Mouse (Mus musculus): Measurements from ENCODE around the gene Csf2ra.
A peak's percentile ranks its signal among the peaks of the same experiment; 100 is the strongest.
"Not testable (repeated sequence)": the region's sequence is repeated elsewhere in the genome, so short reads cannot be mapped to it uniquely, and the experiment has no call there.

Csf2ra gene

DNA sequence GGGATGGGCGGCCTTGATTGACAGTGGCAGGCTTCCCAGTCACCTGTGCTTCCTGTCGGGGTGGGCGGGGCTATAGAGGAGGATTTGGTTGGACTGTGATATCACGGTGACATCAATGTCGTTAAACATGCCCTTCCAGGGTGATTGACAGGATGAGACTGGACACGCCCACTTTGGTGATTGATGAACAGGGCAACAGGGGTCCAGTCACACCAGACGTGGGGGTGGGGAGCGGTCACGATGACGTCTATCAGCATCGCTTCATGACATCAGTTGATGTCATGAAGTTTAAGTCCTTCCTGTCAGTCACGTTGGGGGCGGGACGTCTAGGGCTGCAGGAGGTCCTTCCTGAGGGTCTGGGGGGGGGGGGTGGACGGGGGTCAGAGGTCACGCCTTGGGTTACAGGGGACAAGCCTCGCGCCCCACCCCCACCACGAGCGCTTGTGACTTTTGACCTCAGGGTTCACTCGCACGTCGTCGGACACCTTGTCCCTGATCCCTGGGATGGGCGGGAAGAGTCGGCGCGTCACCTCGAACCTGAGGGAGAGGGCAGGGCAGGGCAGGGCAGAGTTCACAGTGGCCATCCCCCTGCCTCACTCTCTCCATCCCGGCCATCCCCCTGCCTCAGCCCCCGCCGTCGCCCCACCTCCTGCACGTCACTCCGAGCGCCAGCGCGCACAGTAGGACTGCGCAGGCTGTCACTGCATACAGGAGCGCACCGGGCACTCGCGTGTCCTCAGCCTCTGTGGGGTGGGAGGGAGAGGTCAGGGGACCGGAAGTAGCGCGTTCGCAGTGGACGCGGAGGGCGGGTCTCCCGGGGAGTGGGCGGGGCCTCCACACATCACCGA, 3.3 kb downstream of the Csf2ra start:
- DNase-seq (ENCODE audit: low read depth, low spot score), result peak; percentile 48

DNA sequence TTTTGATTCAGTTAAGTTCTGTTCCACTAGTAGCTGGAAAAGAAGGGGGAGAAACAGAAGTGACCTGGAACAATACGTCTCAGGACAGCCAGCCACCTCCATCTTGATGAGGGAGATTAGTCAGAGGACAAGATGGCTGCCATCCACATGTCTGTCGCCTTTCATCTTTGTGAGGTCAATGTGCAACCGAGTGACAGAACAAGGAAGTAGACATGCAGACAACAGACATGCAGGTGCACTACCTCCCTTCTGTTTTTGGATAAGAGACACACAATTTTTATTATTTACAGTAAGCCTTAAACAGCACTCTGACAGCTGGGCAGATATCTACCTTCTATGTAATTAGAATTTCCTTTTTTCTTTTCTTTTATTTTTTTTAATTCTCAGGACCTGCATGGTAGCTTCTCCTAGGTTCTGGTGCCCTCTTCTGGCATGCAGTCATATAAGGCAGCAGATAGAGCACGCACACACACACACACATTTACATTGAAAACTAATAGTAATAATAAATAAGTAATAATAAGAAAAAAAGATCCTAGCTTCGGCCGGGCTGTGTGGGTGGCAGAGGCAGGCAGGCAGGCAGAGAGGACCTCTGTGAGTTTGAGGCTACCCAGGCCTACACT, 4.4 kb downstream of the Csf2ra start:
- DNase-seq (ENCODE audit: low read depth, low spot score), result peak; percentile 57

DNA sequence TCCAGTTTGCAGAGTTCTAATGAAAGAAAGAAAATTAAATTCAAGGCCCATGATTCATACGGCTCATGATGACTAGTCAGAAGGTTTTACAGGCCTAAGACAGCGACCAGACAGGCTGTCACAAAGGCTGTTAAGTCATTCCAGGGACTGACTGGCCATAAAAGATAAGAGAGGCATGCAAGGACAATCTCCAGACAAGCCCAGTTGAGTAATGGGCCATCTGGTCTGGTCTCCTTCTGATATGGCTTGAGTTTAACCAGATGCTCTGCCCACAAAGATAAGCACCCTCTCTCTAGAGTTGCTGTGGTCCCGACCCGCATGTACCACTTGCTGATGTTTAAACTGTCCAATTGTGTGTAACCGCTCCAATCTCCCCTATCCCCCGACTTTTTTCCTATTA, 20.7 kb downstream of the Csf2ra start:
- not testable (repeated sequence) for DNase-seq (ENCODE audit: low read depth, low spot score)

DNA sequence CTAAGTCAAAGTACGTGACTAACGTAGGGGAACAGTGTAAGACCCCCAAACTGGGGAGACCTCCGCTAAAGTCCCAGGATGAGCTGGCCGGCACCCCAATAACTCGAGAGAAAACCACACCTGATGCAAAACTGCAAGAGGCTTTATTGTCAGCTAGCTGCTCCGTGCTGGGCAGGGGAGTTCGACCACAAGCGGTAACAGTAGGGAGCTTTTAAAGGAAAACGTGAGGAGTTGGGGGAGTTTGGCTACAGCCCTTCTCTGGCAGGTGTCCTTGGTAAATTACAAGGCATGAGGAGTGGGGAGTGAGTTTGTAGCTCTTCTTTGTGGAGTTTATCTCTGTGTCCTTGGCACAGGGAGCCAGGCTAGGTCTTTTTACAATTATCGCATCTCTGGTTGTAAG, 28.4 kb downstream of the Csf2ra start:
- DNase-seq (ENCODE audit: low read depth, low spot score), result peak; percentile 45

DNA sequence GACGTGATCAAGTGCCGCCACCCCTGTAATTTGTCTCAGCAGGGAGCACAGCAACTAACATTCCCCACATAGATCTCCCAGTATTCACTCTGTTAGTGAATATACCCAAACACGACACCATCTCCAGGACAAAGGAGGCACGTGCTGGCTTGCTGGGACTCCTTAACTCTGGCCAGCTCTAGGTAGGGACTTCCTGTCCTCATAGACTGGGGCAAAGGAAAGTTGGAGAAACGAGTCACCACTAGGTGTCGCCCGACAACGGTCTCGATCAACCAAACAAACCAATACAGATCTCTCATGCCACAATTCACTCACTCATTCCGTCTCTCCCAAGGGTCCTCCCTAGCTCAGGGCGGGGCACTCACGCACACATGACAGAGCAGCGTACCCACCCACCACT, 28.9 kb downstream of the Csf2ra start:
- DNase-seq (ENCODE audit: low read depth, low spot score), result peak; percentile 92

DNA sequence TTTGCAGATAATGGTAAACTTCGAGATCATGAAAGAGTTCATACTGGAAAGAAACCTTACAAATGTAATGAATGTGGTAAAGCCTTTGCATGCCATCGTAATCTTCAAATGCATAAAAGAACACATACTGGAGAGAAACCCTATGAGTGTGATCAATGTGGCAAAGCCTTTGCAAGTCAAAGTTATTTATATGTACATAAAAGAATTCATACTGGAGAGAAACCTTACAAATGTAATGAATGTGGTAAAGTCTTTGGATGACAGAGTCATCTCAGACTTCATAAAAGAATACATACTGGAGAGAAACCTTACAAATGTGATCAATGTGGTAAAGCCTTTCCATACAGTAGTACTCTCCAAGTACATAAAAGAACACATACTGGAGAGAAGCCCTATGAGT, 44.6 kb downstream of the Csf2ra start, which contains the start of gene Gm6020:
Gene Gm6020, plus strand, starts transcription at position 301 of the 400 bp plus-strand sequence.
- DNase-seq (ENCODE audit: low read depth, low spot score), result not testable (repeated sequence)

DNA sequence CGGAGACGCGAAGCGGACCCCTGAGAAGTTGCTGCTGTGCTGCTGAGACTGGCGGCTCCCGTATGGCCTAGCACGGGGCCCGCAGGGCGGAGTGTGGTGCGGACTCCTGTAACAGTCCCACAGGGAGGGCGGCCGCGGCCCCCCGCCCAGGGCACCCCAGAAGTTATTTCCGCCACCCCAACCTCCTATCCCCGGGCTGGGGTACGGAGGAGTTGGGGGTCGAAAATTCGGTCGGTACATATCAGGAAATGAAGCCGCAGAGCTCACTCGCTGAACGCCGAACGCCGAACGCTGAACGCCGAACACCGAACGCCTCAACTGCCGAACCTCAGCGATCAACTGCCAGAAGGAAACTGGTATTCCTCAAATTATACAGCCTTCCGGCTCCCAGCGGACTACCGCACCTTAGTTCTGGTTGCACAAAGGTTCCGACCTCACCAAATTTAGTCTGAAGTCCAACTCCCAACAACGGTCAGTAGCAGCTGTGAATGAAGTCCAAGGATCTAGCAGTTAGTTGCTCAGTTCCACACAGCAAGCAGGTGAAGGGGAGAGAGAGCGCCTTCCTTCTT, 52.4 kb downstream of the Csf2ra start, which contains the start of gene Gm7102:
Gene Gm7102, minus strand, starts transcription at position 554 of the 569 bp plus-strand sequence.
- no peak for DNase-seq (ENCODE audit: low read depth, low spot score)

Measured in CD4-positive, CD25-positive, alpha-beta regulatory T cell, adult 2 months (primary cell).